ENCODE assay signal across 26 mouse cellular contexts in the genomic region with DNA sequence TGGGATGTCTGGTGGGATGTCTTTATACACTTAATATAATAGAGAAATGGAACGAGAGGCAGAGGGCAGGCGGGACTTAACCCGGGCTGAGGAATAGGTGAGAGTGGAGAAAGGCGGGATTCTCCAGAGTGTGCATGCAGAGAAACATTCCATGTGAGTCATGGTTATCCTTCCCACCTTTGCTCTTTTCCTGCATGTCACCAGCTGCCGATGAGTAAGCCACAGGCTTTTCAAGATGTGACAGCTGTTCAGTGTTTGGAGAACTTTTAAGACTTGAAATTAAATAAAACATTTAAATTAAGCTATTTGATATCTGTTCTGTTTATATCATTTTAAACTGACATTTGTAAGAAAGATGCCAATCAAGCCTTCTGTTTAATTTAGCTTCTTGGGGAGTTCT.
"Had no signal": no experiment of that assay in that cellular context is flagged by ENCODE, and none has a peak within 500 bp of the region (broad histone marks: within the 10 kb centered on the region; RNA-seq: fewer than 3 reads in every experiment).

No protein-coding gene starts in this region.

- H3K27me3 ChIP-seq: heart, embryonic 13.5 days; heart, embryonic 15.5 days; hindbrain, embryonic 13.5 days; hindbrain, embryonic 15.5 days; kidney, embryonic 15.5 days; limb, embryonic 13.5 days; limb, embryonic 15.5 days; liver, embryonic 12.5 days had no signal

- H3K4me1 ChIP-seq: heart, embryonic 15.5 days; hindbrain, embryonic 13.5 days; hindbrain, embryonic 15.5 days; kidney, embryonic 15.5 days; limb, embryonic 13.5 days; limb, embryonic 15.5 days had no signal

- ATAC-seq: hindbrain, postnatal 0 days; intestine, embryonic 16.5 days; liver, embryonic 12.5 days had no signal

- H3K27ac ChIP-seq: heart, adult 2 months; heart, embryonic 13.5 days; heart, embryonic 15.5 days; hindbrain, embryonic 13.5 days; hindbrain, embryonic 15.5 days; hindbrain, postnatal 0 days; kidney, embryonic 15.5 days; kidney, postnatal 0 days; limb, embryonic 13.5 days; limb, embryonic 15.5 days; liver, embryonic 12.5 days; liver, embryonic 14.5 days had no signal

- DNase-seq: gastrocnemius, postnatal 14 days; gastrocnemius, postnatal 36 days; heart, adult 11 months; heart, adult 2 months; heart, postnatal 14 days; heart, postnatal 36 days; kidney, adult 11 months; kidney, adult 2 months; kidney, adult 9 months; kidney, postnatal 14 days; kidney, postnatal 36 days; layer of hippocampus, postnatal 36 days; left cerebral cortex, postnatal 4 days had no signal

- H3K9ac ChIP-seq: heart, embryonic 13.5 days; heart, embryonic 15.5 days; hindbrain, embryonic 13.5 days; hindbrain, embryonic 15.5 days; kidney, embryonic 15.5 days; limb, embryonic 13.5 days; limb, embryonic 15.5 days; liver, embryonic 12.5 days; liver, embryonic 14.5 days had no signal

- H3K4me2 ChIP-seq: heart, embryonic 11.5 days; heart, embryonic 13.5 days; heart, embryonic 15.5 days; hindbrain, embryonic 13.5 days; hindbrain, embryonic 15.5 days; kidney, embryonic 15.5 days; limb, embryonic 13.5 days; limb, embryonic 15.5 days; liver, embryonic 12.5 days had no signal

- H3K36me3 ChIP-seq: heart, embryonic 15.5 days; liver, embryonic 12.5 days had no signal

- H3K4me3 ChIP-seq: heart, adult 2 months; heart, embryonic 13.5 days; heart, embryonic 15.5 days; hindbrain, embryonic 13.5 days; hindbrain, embryonic 15.5 days; kidney, embryonic 15.5 days; limb, embryonic 13.5 days; limb, embryonic 15.5 days; liver, embryonic 12.5 days had no signal

- H3K9me3 ChIP-seq: heart, embryonic 13.5 days; heart, embryonic 15.5 days; hindbrain, embryonic 13.5 days; hindbrain, embryonic 15.5 days; kidney, embryonic 15.5 days; limb, embryonic 13.5 days; limb, embryonic 15.5 days; liver, embryonic 12.5 days had no signal
